In the genomic region with DNA sequence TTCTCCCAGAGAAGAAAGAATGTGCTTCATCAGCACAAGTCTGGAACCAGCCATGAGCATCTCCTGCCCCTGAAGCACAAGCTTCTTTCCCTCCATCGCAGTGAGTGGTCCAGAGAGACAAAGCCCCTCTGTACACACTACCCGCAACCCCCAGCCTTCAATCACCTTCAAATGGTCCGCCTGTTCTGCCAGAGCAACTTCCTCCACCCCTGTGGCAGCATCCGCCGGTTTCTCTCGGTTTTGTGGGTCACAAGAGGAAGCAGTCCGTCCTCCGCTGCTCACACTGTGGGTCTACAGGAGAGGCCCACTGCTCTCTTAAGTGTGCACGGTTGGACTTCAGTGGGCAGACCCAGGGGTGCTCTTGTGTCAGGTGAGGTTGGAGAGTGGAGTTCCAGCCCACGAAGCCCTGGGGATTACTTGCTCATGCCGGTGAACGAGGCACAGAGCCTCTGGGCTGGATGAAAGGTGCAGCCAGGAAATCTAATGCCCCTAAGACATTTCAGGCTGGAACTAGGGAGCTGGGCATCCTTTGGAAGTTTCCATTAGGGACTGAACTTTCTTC, we compare ENCODE assay signal across 19 mouse cellular contexts. TPM values are rescaled to one million over a fixed set of nuclear protein-coding genes. Genes with fewer than 3 reads are reported as not detected.
DNase-seq lines count a peak whose midpoint lies in the region; ATAC-seq and TF ChIP-seq lines count a peak whose summit lies in the region.
"Had no signal": no experiment of that assay in that cellular context is flagged by ENCODE, and none has a peak within 500 bp of the region (broad histone marks: within the 10 kb centered on the region; RNA-seq: fewer than 3 reads in every experiment).

A gene (minus strand): TSS at position 345 of the 562 bp plus-strand sequence.

- no peaks in the 10 kb centered on the region for H3K27me3 ChIP-seq in limb, embryonic 14.5 days (ENCODE audit: control insufficient read depth, insufficient read depth, low read length)
- H3K27me3 ChIP-seq in liver, postnatal 0 days (ENCODE audit: insufficient read depth, low read length), result no peaks in the 10 kb centered on the region
- H3K27me3 ChIP-seq: forebrain, embryonic 15.5 days; hindbrain, embryonic 15.5 days had no signal

- 0 out of 2 replicates have a peak within 1 kb of the TSS, but pooled peaks have one; percentile 19 for H3K4me2 ChIP-seq in limb, embryonic 14.5 days (replicated peaks; ENCODE audit: low read depth, low read length, severe bottlenecking)
- no peak within 1 kb of the TSS for H3K4me2 ChIP-seq in liver, postnatal 0 days (ENCODE audit: low read depth, low read length)
- H3K4me2 ChIP-seq: embryonic facial prominence, embryonic 15.5 days; forebrain, embryonic 15.5 days; heart, embryonic 11.5 days; hindbrain, embryonic 15.5 days had no signal

- no peak within 1 kb of the TSS for H3K9ac ChIP-seq in limb, embryonic 14.5 days (ENCODE audit: low read depth, low read length, severe bottlenecking)
- no peak within 1 kb of the TSS for H3K9ac ChIP-seq in liver, postnatal 0 days (replicated peaks)
- H3K9ac ChIP-seq: embryonic facial prominence, embryonic 15.5 days; forebrain, embryonic 15.5 days; hindbrain, embryonic 15.5 days had no signal

- no peak for ATAC-seq in limb, embryonic 14.5 days (ENCODE audit: low FRiP score, low read depth)
- ATAC-seq in liver, postnatal 0 days, result no peak
- ATAC-seq: forebrain, embryonic 15.5 days had no signal

- H3K36me3 ChIP-seq in limb, embryonic 14.5 days (ENCODE audit: control insufficient read depth, insufficient read depth, low read length), result no peaks in the 10 kb centered on the region
- no peaks in the 10 kb centered on the region for H3K36me3 ChIP-seq in liver, postnatal 0 days (replicated peaks; ENCODE audit: insufficient read depth, low read length)
- H3K36me3 ChIP-seq: embryonic facial prominence, embryonic 15.5 days; forebrain, embryonic 15.5 days; hindbrain, embryonic 15.5 days had no signal

- no peaks in the 10 kb centered on the region for H3K9me3 ChIP-seq in limb, embryonic 14.5 days (ENCODE audit: control insufficient read depth, low read length)
- H3K9me3 ChIP-seq in liver, postnatal 0 days (ENCODE audit: low read length), result peaks cover 2% of the 10 kb centered on the region; the same call in 1 of the 2 replicates
- H3K9me3 ChIP-seq: embryonic facial prominence, embryonic 15.5 days; forebrain, embryonic 15.5 days; hindbrain, embryonic 15.5 days had no signal

- no peak for TF ChIP-seq CTCF in liver, postnatal 0 days (IDR thresholded peaks at IDR 0.05; ENCODE audit: low read depth)

- 33% methylated on average over 12 of the region's 12 CpGs for WGBS in limb, embryonic 14.5 days
- 25% methylated on average over 12 of the region's 12 CpGs for WGBS in liver, postnatal 0 days (ENCODE audit: insufficient replicate concordance)

- no peak for TF ChIP-seq EP300 in liver, postnatal 0 days (IDR thresholded peaks at IDR 0.05; ENCODE audit: low read depth)

- no peak within 1 kb of the TSS for H3K4me3 ChIP-seq in limb, embryonic 14.5 days (replicated peaks; ENCODE audit: low read length)
- no peak within 1 kb of the TSS for H3K4me3 ChIP-seq in liver, postnatal 0 days (ENCODE audit: low read depth, low read length)
- H3K4me3 ChIP-seq: embryonic facial prominence, embryonic 15.5 days; forebrain, embryonic 15.5 days; gastrocnemius, adult 2 months; hindbrain, embryonic 15.5 days had no signal

- H3K27ac ChIP-seq in limb, embryonic 14.5 days (replicated peaks; ENCODE audit: low read depth, low read length), result peak within 1 kb of the TSS; percentile 48; the same call in 1 of the 2 replicates
- H3K27ac ChIP-seq in liver, postnatal 0 days (ENCODE audit: low read depth), result no peak within 1 kb of the TSS
- H3K27ac ChIP-seq: embryonic facial prominence, embryonic 15.5 days; forebrain, embryonic 15.5 days; gastrocnemius, adult 2 months; hindbrain, embryonic 15.5 days had no signal

- peak; percentile 2 for DNase-seq in embryo, embryonic 9.5 days (ENCODE audit: extremely low spot score)
- no peak for DNase-seq in embryo, embryonic 10 days (ENCODE audit: low spot score)
- DNase-seq in kidney, postnatal 4 days, result peak; percentile 2 to 9
- no peak for DNase-seq in kidney, postnatal 36 days
- peak; percentile 18 for DNase-seq in R1 (ENCODE audit: low read depth, low spot score)
- DNase-seq in limb, embryonic 14.5 days (ENCODE audit: low spot score), result no peak
- DNase-seq in gastrocnemius, postnatal 4 days (ENCODE audit: low spot score in 2 of 2), result no peak
- no peak for DNase-seq in liver, postnatal 0 days
- DNase-seq: adrenal gland, adult 8-10 months; cerebellum, adult 9-10 months; gastrocnemius, adult 2 months; midbrain, embryonic 14.5 days had no signal

- peaks cover 7% of the 10 kb centered on the region; the same call in 1 of the 2 replicates for H3K4me1 ChIP-seq in limb, embryonic 14.5 days (ENCODE audit: control insufficient read depth, insufficient read depth, low read length)
- H3K4me1 ChIP-seq in liver, postnatal 0 days (ENCODE audit: insufficient read depth), result no peaks in the 10 kb centered on the region
- H3K4me1 ChIP-seq: embryonic facial prominence, embryonic 15.5 days had no signal

- no peak for TF ChIP-seq POLR2A in limb, embryonic 14.5 days (IDR thresholded peaks at IDR 0.05; ENCODE audit: borderline replicate concordance, extremely low read depth, insufficient read depth, insufficient read length)

RNA-seq across cellular contexts. Expression of the gene that starts here (rescaled TPM):
- polyA plus RNA-seq in limb, embryonic 14.5 days (2012; rRNA removed), result 0.36 and 0.38 TPM in 2 replicates
- polyA plus RNA-seq in limb, embryonic 14.5 days (2014; fragmentation: Nextera tagmentation; extraction: Ambion mirVana), result not detected in 2 replicates
- not detected for total RNA-seq in gastrocnemius, postnatal 4 days (2021)
- not detected in 2 replicates for polyA plus RNA-seq in liver, postnatal 0 days (2015; fragmentation: Nextera tagmentation; extraction: Ambion mirVana)
- total RNA-seq: adrenal gland, adult 8-10 months; gastrocnemius, adult 2 months; liver, adult 2 months had no signal
- polyA plus RNA-seq: heart, embryonic 11.5 days; hindbrain, embryonic 15.5 days; large intestine, adult 2 months; liver, adult 2 months; midbrain, embryonic 14.5 days; stomach, embryonic 14.5 days had no signal

Comparison
In these comparisons a context has a peak if more than half of its experiments do, and no peak if none do; other contexts are left out.
1. DNase-seq: peak in embryo, embryonic 9.5 days (single experiment), kidney, postnatal 4 days (2 of 2) and R1 (single experiment); none in embryo, embryonic 10 days (single experiment), kidney, postnatal 36 days (0 of 2), limb, embryonic 14.5 days (single experiment), gastrocnemius, postnatal 4 days (0 of 2) and liver, postnatal 0 days (single experiment).